Mouse (Mus musculus): ENCODE data around the gene Ccdc114. TPM values are rescaled to one million over a fixed set of nuclear protein-coding genes. Genes with fewer than 3 reads are reported as not detected.

Gene Ccdc114
- polyA plus RNA-seq, 1 experiment from 2014 or later = 9.8 TPM

- H3K9me3 ChIP-seq (replicated peaks) = no peaks in the 10 kb centered on the region
These were observed 64.5 kb downstream of the Ccdc114 start for GRCm38 (mm10) chr7:45988344-45988743.

GRCm38 (mm10) chr7:45992470-45992869 lies 68.6 kb downstream of the Ccdc114 start:
- 75% methylated on average over 8 of the region's 8 CpGs for WGBS
- Histone ChIP-seq H3K9me3 (replicated peaks) (no peaks in the 10 kb centered on the region), H3K27ac (replicated peaks) (no peak overlapping the region), H3K4me1 (no peaks in the 10 kb centered on the region), H3K27me3 (no peaks in the 10 kb centered on the region), H3K4me3 (replicated peaks) (no peak overlapping the region), H3K36me3 (no peaks in the 10 kb centered on the region), H3K4me2 (replicated peaks) (no peak overlapping the region), H3K9ac (no peak overlapping the region)
- ATAC-seq (ENCODE audit: insufficient number of reproducible peaks, low FRiP score, low TSS enrichment, low read depth) = no peak

More at GRCm38 (mm10) chr7:45988344-45988743, 64.5 kb downstream of the Ccdc114 start:
- no peaks in the 10 kb centered on the region for H3K36me3 ChIP-seq
- no peaks in the 10 kb centered on the region for H3K4me1 ChIP-seq
- no peak overlapping the region for H3K4me2 ChIP-seq (replicated peaks)
- H3K4me3 ChIP-seq (replicated peaks) = no peak overlapping the region
- no peak for ATAC-seq (ENCODE audit: insufficient number of reproducible peaks, low FRiP score, low TSS enrichment, low read depth)
- H3K27me3 ChIP-seq = no peaks in the 10 kb centered on the region
- H3K27ac ChIP-seq (replicated peaks) = no peak overlapping the region
- 94% methylated on average over 1 of the region's 1 CpGs for WGBS
- H3K9ac ChIP-seq = no peak overlapping the region

Other genes with a start within 250 kb of the Ccdc114 start
- 10.8 and 11.7 TPM in 2 replicates for gene Ntn5, start 240.1 kb upstream of the Ccdc114 start, polyA plus RNA-seq (2015; fragmentation: Nextera tagmentation; extraction: Ambion mirVana)
- 9.6 and 11.1 TPM in 2 replicates for gene Sec1, start 229.7 kb upstream of the Ccdc114 start, polyA plus RNA-seq (2015; fragmentation: Nextera tagmentation; extraction: Ambion mirVana)
- gene Car11, start 224.2 kb upstream of the Ccdc114 start, polyA plus RNA-seq (2015; fragmentation: Nextera tagmentation; extraction: Ambion mirVana) = 17.2 and 17.7 TPM in 2 replicates
- 6.8 and 7.0 TPM in 2 replicates for gene Dbp, start 219.0 kb upstream of the Ccdc114 start, polyA plus RNA-seq (2015; fragmentation: Nextera tagmentation; extraction: Ambion mirVana)
- gene Rpl18, start 208.6 kb upstream of the Ccdc114 start, polyA plus RNA-seq (2015; fragmentation: Nextera tagmentation; extraction: Ambion mirVana) = 1,062 and 1,100 TPM in 2 replicates
- 38.4 and 43.4 TPM in 2 replicates for gene Sphk2, start 206.1 kb upstream of the Ccdc114 start, polyA plus RNA-seq (2015; fragmentation: Nextera tagmentation; extraction: Ambion mirVana)
- 2.1 and 3.2 TPM in 2 replicates for gene Fam83e, start 202.9 kb upstream of the Ccdc114 start, polyA plus RNA-seq (2015; fragmentation: Nextera tagmentation; extraction: Ambion mirVana)
- gene Spaca4, start 198.3 kb upstream of the Ccdc114 start, polyA plus RNA-seq (2015; fragmentation: Nextera tagmentation; extraction: Ambion mirVana) = 0.24 and 0.25 TPM in 2 replicates
- 1.9 TPM in 2 replicates for gene Lmtk3, start 140.3 kb upstream of the Ccdc114 start, polyA plus RNA-seq (2015; fragmentation: Nextera tagmentation; extraction: Ambion mirVana)
- 49.6 and 55.7 TPM in 2 replicates for gene Sult2b1, start 139.4 kb upstream of the Ccdc114 start, polyA plus RNA-seq (2015; fragmentation: Nextera tagmentation; extraction: Ambion mirVana)
- 124 and 129 TPM in 2 replicates for gene Cyth2, start 109.5 kb upstream of the Ccdc114 start, polyA plus RNA-seq (2015; fragmentation: Nextera tagmentation; extraction: Ambion mirVana)
- gene Kcnj14, start 99.3 kb upstream of the Ccdc114 start, polyA plus RNA-seq (2015; fragmentation: Nextera tagmentation; extraction: Ambion mirVana) = 1.4 and 1.7 TPM in 2 replicates
- gene Grwd1, start 93.1 kb upstream of the Ccdc114 start, polyA plus RNA-seq (2015; fragmentation: Nextera tagmentation; extraction: Ambion mirVana) = 57.3 and 58.0 TPM in 2 replicates
- 83.7 and 98.4 TPM in 2 replicates for gene Kdelr1, start 51.3 kb upstream of the Ccdc114 start, polyA plus RNA-seq (2015; fragmentation: Nextera tagmentation; extraction: Ambion mirVana)
- 0.67 and 0.79 TPM in 2 replicates for gene Grin2d, start 45.7 kb upstream of the Ccdc114 start, polyA plus RNA-seq (2015; fragmentation: Nextera tagmentation; extraction: Ambion mirVana)
- 0.40 and 0.77 TPM in 2 replicates for gene Syngr4, start 27.4 kb upstream of the Ccdc114 start, polyA plus RNA-seq (2015; fragmentation: Nextera tagmentation; extraction: Ambion mirVana)
- 4.9 and 5.0 TPM in 2 replicates for gene Tmem143, start 27.1 kb upstream of the Ccdc114 start, polyA plus RNA-seq (2015; fragmentation: Nextera tagmentation; extraction: Ambion mirVana)
- 307 and 335 TPM in 2 replicates for gene Emp3, start 2.7 kb upstream of the Ccdc114 start, polyA plus RNA-seq (2015; fragmentation: Nextera tagmentation; extraction: Ambion mirVana)
- gene Abcc6, start 106.2 kb downstream of the Ccdc114 start, polyA plus RNA-seq (2015; fragmentation: Nextera tagmentation; extraction: Ambion mirVana) = 0.23 and 0.33 TPM in 2 replicates
- 36.5 and 36.7 TPM in 2 replicates for gene Nomo1, start 109.6 kb downstream of the Ccdc114 start, polyA plus RNA-seq (2015; fragmentation: Nextera tagmentation; extraction: Ambion mirVana)
- 0.17 and 0.56 TPM in 2 replicates for gene Kcnj11, start 176.7 kb downstream of the Ccdc114 start, polyA plus RNA-seq (2015; fragmentation: Nextera tagmentation; extraction: Ambion mirVana)

Data from embryonic facial prominence, embryonic 15.5 days (tissue).